Mouse (Mus musculus) neural tube, embryonic 14.5 days (tissue): ENCODE measurements around the gene Tm4sf5. TPM values are rescaled to one million over a fixed set of nuclear protein-coding genes. Genes with fewer than 3 reads are reported as not detected.
"Not testable (repeated sequence)": the region's sequence is repeated elsewhere in the genome, so short reads cannot be mapped to it uniquely, and the experiment has no call there.

Source experiments
- ATAC-seq: fragments of 200-750 bp; cut with Nextera tagmentation; 2 replicates; pipeline ENCODE4 v1.8.0; 2017; ENCODE audit warnings: low read depth, mild to moderate bottlenecking, moderate TSS enrichment, moderate library complexity
- H3K27ac ChIP-seq: fragments of 300-500 bp; sonication (generic); 2 replicates; pipeline ENCODE4 v1.5.1; 2014; ENCODE audit warnings: low read depth, mild to moderate bottlenecking, control low read depth, low read length, moderate library complexity, mixed read lengths
- H3K27me3 ChIP-seq: fragments of 300-500 bp; sonication (generic); 2 replicates; pipeline ENCODE4 v1.6.1; 2014; ENCODE audit warnings: low read length; ENCODE audit not compliant: control insufficient read depth, insufficient read depth
- H3K36me3 ChIP-seq: fragments of 300-500 bp; sonication (generic); 2 replicates; pipeline ENCODE4 v1.6.1; 2014; ENCODE audit warnings: low read length, mixed read lengths; ENCODE audit not compliant: control insufficient read depth, insufficient read depth
- H3K4me1 ChIP-seq: fragments of 300-500 bp; sonication (generic); 2 replicates; pipeline ENCODE4 v1.6.1; 2014; ENCODE audit warnings: low read length; ENCODE audit not compliant: control insufficient read depth, insufficient read depth
- H3K4me2 ChIP-seq: fragments of 300-500 bp; sonication (generic); 2 replicates; pipeline ENCODE4 v1.6.1; 2014; ENCODE audit warnings: mild to moderate bottlenecking, low read depth, low read length, control low read depth
- H3K4me3 ChIP-seq: fragments of 300-500 bp; sonication (generic); 2 replicates; pipeline ENCODE4 v1.5.1; 2014; ENCODE audit warnings: low read depth, low read length, control low read depth, mixed read lengths
- H3K9ac ChIP-seq: fragments of 300-500 bp; sonication (generic); replicated peaks from 2 replicates; pipeline ENCODE4 v1.6.1; 2014; ENCODE audit warnings: low read depth, mild to moderate bottlenecking, control low read depth, low read length, mixed read lengths
- H3K9me3 ChIP-seq: fragments of 300-500 bp; sonication (generic); 2 replicates; pipeline ENCODE4 v1.6.1; 2016; ENCODE audit warnings: low read length; ENCODE audit not compliant: control insufficient read depth
- WGBS: fragments of 180-500 bp; shearing (Covaris S2); extraction: QIAGEN DNeasy Blood & Tissue Kit; methylation state at CpG from one replicate; pipeline ENCODE4 v1.1.7; 2014; 5-methylcytosine and 5-hydroxymethylcytosine counted together
- polyA plus RNA-seq: library from polyadenylated mRNA; unstranded; fragments of >200 nt; fragmentation: Nextera tagmentation; extraction: Ambion mirVana; gene quantifications from 2 replicates; pipeline ENCODE4 v1.2.1, GENCODE M21; 2014

The Tm4sf5 gene
- polyA plus RNA-seq, 1 experiment from 2014 or later, result 3.7 TPM

DNA sequence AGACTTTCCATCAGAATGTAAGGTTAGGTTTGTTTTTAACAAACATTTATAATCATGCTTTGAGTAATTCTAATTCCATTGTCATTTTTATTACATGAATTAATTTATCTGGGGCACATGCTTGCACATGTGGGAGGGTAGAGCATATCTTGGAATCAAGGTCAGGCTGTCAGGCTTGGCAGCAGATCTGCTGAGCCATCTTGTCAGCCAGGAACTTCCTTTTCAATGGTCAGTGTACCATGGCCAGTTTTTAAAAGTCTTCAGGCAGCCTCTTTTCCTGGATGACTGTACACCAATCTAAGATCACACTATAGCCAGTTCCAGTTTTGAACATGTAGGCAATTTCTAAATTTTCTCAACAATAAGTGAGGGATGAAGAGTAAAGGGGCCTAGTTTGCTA lies 32.3 kb upstream of the Tm4sf5 start:
- Histone ChIP-seq H3K9ac (no peak overlapping the region), H3K9me3 (no peaks in the 10 kb centered on the region), H3K36me3 (no peaks in the 10 kb centered on the region), H3K4me2 (no peak overlapping the region), H3K4me1 (no peaks in the 10 kb centered on the region), H3K27ac (no peak overlapping the region), H3K27me3 (no peaks in the 10 kb centered on the region), H3K4me3 (no peak overlapping the region)
- no peak for ATAC-seq

- H3K9me3 ChIP-seq, H3K9ac ChIP-seq, H3K27me3 ChIP-seq, H3K36me3 ChIP-seq, ATAC-seq, H3K4me2 ChIP-seq, H3K4me3 ChIP-seq, H3K4me1 ChIP-seq, H3K27ac ChIP-seq: not testable (repeated sequence)
- WGBS, result 94% methylated on average over 5 of the region's 5 CpGs
These were observed 31.8 kb upstream of the Tm4sf5 start for GRCm38 (mm10) chr11:70473291-70473690.

DNA sequence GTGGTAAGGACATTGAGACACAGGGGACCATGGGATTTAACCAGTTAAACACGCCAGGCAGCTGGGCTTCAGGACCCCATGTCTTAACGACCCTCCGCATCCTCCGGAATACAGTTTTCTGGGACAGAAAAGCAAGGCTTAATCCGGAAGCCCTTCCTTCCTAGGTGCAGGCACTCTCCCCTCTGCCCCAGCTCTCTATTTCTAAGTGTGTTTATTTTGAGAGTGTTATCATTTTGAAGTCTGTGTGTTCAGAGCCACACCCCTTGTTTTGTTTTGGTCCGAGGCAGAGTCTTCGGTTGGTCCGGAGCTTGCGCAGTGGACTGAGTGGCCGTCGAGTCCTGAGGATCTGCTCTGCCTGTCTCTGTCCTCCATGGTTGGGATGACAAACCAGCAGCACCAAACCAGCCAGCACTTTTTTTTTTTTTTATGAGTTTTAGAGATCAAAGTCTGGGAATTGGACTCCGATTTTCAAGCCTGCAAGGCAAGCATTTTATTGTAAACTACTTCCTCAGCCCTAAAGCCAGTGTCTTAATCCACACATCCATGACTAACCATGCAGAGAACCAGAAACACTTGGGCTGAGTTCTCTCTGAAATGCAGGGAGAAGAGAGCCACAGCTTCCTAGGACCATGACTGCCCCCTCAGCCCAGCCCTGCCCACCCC lies 30.0 kb upstream of the Tm4sf5 start:
- Histone ChIP-seq H3K27me3 (no peaks in the 10 kb centered on the region), H3K4me2 (no peak overlapping the region), H3K4me3 (no peak overlapping the region), H3K27ac (no peak overlapping the region), H3K9me3 (no peaks in the 10 kb centered on the region), H3K4me1 (no peaks in the 10 kb centered on the region), H3K36me3 (no peaks in the 10 kb centered on the region), H3K9ac (no peak overlapping the region)
- WGBS, result 86% methylated on average over 12 of the region's 12 CpGs
- no peak for ATAC-seq

DNA sequence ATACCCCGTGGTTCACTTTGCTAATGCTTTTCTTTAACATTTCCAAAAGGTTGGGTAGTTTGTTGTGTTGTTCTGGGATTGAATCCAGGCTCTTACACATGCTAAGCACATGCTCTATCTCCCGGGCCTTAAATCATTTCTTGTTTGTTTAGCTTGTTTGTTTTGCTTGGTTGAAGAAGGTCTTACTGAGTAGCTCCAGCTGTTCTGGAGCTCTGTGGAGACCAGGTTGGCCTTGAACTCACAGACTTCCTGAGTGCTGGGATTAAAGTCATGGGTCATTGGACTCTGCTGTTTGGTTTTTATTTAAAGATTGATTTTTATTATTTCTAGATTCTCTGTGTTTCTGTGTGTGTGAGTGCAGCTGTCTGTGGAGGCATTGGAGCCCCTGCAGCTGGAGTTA lies 19.5 kb upstream of the Tm4sf5 start:
- no peaks in the 10 kb centered on the region for H3K36me3 ChIP-seq
- no peak overlapping the region for H3K4me2 ChIP-seq
- H3K4me3 ChIP-seq, result no peak overlapping the region
- no peaks in the 10 kb centered on the region for H3K9me3 ChIP-seq
- no peaks in the 10 kb centered on the region for H3K4me1 ChIP-seq
- H3K27me3 ChIP-seq, result no peaks in the 10 kb centered on the region
- no peak for ATAC-seq
- WGBS, result 70% methylated on average over 2 of the region's 2 CpGs
- no peak overlapping the region for H3K27ac ChIP-seq
- no peak overlapping the region for H3K9ac ChIP-seq

- H3K27ac ChIP-seq, result no peak overlapping the region
- H3K9ac ChIP-seq, result no peak overlapping the region
- H3K9me3 ChIP-seq, result no peaks in the 10 kb centered on the region
- ATAC-seq, result no peak
- H3K4me3 ChIP-seq, result no peak overlapping the region
- 40% methylated on average over 4 of the region's 4 CpGs for WGBS
- H3K36me3 ChIP-seq, result no peaks in the 10 kb centered on the region
- H3K27me3 ChIP-seq, result no peaks in the 10 kb centered on the region
- no peak overlapping the region for H3K4me2 ChIP-seq
- H3K4me1 ChIP-seq, result no peaks in the 10 kb centered on the region
These were observed 17.2 kb upstream of the Tm4sf5 start for GRCm38 (mm10) chr11:70487816-70488215.

GRCm38 (mm10) chr11:70489138-70489537 lies 15.9 kb upstream of the Tm4sf5 start:
- Histone ChIP-seq H3K36me3 (no peaks in the 10 kb centered on the region), H3K4me2 (no peak overlapping the region), H3K4me3 (no peak overlapping the region), H3K4me1 (no peaks in the 10 kb centered on the region), H3K27ac (no peak overlapping the region), H3K9me3 (no peaks in the 10 kb centered on the region), H3K27me3 (no peaks in the 10 kb centered on the region), H3K9ac (no peak overlapping the region)
- ATAC-seq, result no peak
- 82% methylated on average over 3 of the region's 3 CpGs for WGBS

DNA sequence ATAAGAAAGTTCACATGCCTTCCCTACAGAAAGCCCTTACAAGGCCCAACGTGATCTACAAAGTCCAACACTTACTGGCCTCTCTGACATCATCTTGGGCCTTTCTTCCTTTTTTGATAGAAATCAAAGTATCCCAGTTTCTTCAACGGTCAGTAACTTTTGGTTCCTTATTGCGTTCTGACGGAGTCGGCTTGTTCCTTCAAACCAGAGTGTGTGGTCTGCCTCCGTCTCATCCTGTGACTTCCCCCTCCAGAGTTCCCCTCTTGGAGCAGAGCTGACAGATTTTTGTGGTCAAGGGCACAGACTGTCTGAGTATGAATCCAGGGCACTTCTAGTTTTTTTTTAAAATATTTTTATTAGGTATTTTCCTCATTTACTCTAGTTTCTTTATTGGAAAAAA lies 15.4 kb upstream of the Tm4sf5 start:
- ATAC-seq, result no peak
- Histone ChIP-seq H3K36me3 (no peaks in the 10 kb centered on the region), H3K4me2 (no peak overlapping the region), H3K27ac (no peak overlapping the region), H3K9ac (no peak overlapping the region), H3K4me3 (no peak overlapping the region), H3K9me3 (no peaks in the 10 kb centered on the region), H3K27me3 (no peaks in the 10 kb centered on the region), H3K4me1 (no peaks in the 10 kb centered on the region)
- WGBS, result 90% methylated on average over 6 of the region's 6 CpGs

DNA sequence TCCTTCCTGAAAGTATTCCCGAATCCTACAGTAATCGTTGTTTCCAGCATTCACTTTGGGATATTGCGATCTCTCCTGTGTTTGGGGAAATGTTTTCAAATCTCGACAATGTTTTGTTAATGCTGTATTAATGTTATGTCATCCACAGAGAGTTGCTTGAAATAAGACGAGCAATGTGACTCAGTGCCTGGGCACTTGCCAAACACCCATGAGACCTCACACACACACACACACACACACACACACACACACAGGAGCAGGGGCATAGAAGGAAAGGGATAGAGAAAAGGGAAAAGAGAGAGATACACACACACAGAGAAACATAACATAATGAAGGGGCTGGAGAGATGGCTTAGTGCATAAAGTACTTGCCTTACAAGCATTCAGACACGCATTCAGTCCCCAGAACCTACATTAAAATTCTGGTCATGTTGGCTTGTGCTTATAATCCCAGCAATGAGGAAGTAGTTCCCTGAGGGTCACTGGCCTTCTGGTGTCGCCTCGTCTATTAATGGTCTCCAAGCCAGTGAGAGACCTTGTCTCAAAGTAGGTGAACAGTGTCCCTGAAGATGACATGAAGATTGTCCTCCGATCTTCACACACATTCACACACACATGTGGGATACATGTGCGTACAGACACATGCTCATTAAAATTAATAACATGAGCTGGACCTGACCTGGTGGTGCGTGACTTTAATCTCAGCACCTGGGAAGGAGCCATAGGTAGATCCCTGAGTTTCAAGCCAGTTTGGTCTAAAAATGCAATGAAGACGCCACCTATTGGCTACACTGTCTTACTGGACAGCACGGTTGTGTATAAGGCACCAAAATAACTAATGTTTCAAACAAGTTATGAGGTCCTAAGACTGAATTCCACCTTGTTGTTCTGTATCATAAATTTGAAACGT lies 5.2 kb upstream of the Tm4sf5 start:
- no peak for ATAC-seq
- Histone ChIP-seq H3K9ac (no peak overlapping the region), H3K27me3 (no peaks in the 10 kb centered on the region), H3K36me3 (no peaks in the 10 kb centered on the region), H3K27ac (no peak overlapping the region), H3K9me3 (no peaks in the 10 kb centered on the region), H3K4me2 (no peak overlapping the region), H3K4me1 (no peaks in the 10 kb centered on the region), H3K4me3 (no peak overlapping the region)
- WGBS, result 71% methylated on average over 14 of the region's 14 CpGs

DNA sequence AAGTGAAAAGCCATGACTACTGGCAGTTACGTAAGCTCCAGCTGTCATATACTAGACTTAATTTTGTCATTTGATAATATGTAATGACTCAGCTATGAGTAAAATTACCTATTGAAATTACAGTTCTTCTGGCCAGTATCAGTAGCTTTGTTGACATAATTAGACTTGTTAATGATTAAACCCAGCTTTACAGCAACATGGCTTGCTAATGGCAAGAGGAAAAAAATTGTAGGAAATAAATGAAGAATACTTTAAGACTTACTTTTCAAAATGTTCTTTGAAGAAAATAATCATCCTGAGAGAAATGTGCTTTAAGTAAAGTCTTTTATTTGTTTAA lies 4.6 kb upstream of the Tm4sf5 start:
- no peak overlapping the region for H3K4me3 ChIP-seq
- no peaks in the 10 kb centered on the region for H3K4me1 ChIP-seq
- no peak overlapping the region for H3K9ac ChIP-seq
- no peaks in the 10 kb centered on the region for H3K9me3 ChIP-seq
- no peaks in the 10 kb centered on the region for H3K36me3 ChIP-seq
- H3K27me3 ChIP-seq, result no peaks in the 10 kb centered on the region
- H3K4me2 ChIP-seq, result no peak overlapping the region
- no peak overlapping the region for H3K27ac ChIP-seq
- ATAC-seq, result no peak
- 92% methylated on average over 1 of the region's 1 CpGs for WGBS
